Mouse (Mus musculus): Measurements from ENCODE around the gene Cxcl12.

Cxcl12 gene

DNA sequence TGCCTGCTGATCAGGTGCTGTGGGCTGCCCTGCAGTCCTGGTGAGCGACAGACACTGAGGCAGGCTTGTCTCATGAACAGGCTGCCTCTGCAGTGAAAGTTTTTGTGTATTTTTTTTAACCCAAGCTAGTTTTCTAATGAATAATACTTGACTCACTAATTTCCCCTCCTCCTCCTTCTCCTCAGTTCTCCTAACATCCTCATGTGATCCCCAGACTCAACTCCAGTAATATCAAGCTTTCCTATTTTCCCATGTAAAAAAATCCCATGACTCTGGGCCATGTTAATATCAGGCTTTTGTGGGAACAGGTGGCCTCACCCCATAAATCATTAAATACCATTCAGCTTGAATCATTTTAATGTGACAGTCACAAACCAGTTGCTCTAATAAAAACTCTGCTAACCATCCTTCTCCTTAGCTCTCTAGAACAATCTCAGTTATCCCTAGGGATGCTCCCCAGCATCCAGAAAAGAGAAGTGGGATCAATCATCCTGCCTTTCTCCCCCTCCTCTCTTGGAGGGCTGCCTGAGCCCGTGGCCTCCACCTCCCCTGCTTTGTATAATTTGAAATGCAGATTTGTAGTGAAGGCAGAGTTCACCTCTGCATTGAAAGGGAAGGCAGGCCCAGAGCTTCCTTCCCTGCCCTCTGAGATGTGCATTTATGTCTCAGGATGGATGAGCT is 6.9 kb downstream of the Cxcl12 start:
- DNase-seq: no peak

DNA sequence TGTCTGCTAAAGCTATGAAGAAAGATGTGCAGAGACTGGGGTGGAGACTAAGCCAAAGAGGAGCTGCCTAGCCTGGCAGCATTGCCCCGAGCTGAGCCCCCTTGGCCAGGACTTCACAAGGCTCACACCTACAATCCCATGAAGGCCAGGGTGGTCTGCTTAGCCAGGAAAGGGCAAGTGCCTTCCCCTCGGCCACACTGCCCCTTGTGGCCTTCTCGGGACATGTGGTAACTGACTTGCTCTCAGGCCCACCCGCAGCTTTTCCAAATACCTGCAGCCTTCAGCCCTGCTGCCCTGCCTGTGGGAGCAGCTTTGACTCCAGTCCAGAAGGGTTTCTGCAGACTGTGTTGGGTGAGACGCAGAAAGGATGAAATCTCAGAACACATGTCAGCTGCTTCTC is 8.1 kb downstream of the Cxcl12 start:
- DNase-seq: no peak

DNA sequence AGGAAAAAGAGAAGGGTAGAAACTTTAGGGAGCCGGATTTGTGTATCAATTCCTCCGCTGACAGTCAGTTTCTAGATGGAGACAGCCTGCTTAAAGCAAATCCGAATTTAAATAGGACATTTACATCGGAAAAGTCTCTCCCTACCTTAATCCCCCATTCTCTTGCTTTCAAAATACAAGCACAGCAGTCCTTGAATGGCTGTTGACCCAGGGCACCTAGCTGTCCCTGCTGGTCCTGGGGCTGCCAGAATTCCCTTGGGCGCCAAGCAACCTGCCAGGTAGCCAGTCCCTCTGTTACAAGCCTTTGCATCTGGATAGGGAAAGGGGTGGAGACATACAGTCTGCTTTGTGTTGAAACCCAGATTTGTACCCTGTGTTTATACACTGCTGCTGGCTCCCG is 12.0 kb downstream of the Cxcl12 start:
- DNase-seq: no peak

DNA sequence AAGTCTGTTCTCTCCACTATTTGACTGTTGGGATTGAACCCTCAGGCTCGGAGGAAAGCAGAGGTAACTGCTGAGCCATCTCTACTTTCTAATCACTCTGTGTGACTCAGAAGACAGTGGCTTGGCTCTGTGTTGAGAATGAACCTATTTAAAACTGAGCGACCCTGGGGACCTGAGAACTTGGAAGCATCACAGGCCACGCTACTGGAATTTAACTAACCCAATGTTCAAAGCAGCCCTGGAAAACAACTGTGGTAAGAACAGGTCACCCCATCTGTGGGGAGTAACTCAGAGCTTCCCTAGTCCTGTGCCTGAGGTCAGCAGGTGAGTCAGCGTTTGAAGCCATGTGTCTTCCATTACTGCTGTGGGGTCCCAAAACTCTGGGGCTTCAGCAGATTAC is 17.0 kb downstream of the Cxcl12 start:
- DNase-seq: no peak

DNA sequence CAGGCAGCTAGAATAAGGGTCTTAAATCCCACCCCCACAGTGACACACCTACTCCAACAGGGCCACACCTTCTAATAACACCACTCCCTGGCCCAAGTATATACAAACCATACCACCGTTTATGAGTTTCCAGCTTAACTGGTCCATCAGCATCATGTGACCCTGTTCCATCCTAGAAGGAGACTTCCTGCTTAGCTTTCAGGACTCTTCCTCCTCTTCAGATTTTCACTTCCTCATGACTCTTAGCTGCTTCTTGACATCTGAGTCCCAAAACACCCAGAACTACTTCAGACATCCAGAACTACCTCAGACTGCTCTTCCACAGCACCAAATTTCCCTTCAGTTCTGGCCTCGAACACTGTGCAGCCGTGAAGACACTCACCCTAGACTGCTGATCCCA is 22.1 kb downstream of the Cxcl12 start:
- DNase-seq: no peak

DNA sequence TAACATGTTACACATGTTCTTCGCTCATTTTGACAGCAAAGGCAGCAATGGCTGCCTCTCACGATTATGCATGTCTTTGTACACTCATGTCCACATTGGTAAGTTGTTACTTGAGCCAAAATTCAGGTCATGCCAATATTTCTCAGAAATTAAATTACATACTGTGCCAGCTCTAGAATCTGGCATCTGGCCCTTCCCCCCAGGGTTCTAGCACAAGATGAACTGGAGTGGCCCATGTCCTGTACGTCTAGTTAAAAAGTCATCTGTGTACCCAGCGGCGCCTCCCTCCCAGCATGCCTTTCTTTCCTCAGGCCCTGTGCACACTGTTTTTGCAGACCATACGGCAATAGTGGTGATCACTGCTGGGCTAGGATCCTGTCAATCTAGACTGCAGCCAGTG is 23.4 kb downstream of the Cxcl12 start:
- no peak for DNase-seq

DNA sequence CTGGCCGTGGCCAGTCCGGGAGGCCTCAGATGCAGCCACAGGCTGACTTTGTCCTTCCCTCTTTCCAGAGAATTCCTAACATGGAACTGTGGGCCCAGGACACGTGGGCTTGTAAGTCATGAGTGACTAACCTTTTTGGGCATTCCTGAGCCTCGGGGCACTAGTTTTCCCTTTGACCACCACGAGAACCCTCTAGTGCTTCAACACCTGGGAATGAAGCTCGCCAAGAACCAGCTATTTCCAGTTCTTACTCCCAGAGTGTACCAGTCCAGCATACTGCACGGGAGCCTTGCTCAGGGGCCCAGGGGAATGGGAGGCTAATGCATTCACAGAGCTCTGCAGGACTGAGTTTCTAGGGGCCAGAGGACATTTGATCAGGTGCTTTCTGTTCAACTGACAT is 24.3 kb downstream of the Cxcl12 start:
- no peak for DNase-seq

DNA sequence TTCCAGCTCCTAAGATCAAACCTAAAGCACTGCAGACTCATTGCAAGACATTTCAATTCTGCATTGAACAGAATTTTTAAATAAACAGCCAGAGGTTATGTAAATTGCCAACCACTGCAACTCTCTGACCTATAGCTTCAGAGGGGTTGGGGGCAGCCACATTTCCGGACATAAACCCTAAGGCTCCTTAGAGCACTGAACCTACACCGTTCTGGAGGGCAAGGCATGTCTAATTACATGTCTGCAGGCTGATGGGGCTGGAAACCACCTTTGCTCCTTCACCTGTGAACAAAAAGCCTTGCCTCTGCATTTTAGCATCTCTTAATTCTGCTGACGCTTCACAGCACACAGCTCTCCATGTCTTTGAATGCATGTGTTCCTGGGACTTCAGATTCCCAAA is 26.9 kb downstream of the Cxcl12 start:
- no peak for DNase-seq

DNA sequence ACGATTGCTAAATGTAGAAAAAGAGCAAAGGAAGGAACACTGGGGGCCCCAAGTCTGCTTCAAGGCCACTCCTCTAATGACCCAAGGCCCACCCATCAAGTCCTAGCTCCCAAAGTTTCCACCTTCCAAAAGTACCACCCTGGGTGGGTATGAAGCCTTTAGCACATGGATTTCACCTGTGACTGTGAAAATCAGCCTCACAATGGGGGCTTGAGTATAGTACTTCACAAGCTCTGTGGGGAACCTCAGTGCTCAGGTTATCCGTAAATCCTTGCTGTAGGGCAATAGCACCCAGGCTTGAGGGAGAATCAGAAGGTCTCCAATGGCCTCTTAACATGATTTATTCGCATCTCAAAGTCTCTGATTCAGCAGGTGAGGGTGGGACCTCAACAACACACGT is 30.5 kb downstream of the Cxcl12 start:
- DNase-seq: no peak

DNA sequence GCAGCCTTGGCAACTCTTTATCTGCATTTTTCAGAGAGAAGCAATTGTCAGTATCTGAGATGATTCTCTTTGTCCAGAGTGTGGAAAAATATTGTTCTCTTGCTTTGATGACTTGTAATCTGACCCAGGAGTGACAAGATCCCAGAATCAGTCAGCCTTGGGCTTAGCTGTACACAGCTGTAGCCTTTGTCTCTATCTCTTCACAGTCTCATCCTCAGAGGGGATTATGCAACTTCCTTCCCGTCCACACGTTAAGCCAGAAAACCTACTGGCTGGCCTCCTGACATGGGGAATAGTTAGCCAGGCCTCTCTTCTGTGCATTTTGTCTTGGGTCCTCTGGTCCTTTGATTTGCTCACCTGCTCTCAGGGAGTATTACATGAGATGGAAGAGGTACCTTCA is 31.4 kb downstream of the Cxcl12 start:
- DNase-seq: no peak

DNA sequence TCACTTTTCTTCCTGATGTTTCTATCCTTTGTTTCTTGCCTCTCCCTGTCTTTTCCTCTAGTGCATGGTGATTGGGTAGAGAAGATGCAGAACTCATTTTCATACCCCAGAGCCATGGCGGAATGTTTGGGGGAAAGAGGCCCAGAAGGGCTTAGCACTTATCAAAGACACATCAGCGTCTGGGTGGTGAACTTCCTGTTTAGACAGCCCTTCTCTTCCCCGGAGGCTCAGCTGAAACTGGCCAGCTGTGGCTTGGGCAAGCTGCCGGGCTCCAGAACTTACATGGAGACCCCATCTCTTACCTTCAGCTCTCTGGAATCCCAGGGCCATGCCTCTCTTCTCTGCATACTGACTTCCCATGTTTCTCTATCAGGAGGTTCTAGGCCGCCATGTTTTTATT is 32.6 kb downstream of the Cxcl12 start:
- peak; percentile 35 for DNase-seq

DNA sequence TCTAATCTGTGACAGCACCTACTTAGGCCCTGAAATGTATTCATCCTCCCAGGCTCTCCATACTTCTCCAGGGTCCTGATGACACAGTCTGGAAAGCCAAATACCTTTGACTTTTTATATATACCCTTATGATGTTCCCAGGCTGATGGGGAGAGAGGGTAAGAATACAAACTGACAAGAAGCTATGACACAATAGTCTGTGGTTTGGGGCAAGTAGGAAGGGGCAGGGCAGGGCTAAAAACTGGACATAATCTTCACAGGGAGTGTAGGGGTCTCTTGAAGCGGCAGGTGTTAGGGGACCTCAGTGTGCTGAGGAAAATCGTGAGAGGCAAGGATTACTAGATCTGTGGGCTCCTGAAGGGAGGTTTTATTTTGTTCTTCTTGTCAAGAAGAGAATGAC is 33.1 kb downstream of the Cxcl12 start:
- no peak for DNase-seq

DNA sequence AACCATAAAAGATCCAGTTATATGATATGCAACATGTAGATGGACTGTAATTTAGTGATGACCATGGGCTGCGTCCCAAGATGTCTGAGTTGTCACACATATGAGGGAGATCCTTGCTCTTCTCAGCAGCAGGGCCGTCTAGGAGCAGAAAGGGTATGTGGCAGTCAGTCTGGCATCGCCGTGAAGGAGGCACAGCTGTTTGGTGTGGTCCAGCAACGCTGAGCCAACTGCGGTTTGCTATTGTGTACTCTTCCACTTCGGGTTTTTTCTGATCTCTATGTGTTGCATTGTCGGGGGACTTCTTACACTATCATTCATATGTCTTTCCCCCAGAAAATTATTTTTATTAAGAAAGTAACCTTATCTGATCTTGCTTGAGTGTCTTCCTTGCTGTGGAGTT is 33.5 kb downstream of the Cxcl12 start:
- DNase-seq: no peak

DNA sequence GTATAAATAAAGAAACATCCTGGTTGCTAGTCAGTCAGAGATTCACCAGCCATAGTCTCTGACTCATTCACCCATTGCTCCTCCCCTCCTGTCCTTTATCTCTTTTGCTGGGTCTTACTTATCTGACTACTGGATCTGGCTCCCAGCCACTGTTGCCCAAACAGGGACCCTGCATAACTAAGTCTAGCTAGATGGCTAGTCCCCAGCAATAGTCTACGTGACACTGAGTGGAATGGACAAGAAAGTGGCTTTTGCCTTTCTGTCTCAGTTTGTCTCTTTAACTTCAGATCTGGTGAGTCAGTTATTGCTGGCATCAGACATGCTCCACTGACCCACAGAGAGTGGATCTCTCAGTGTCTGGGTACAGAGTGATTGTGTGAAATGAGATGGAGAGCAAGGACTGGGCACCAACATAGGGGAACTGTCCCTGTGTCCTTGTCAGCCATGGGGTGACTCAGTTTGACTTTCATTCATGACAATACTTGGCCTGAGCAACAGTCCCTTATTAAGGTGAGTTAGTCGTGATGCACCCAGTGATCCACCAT is 34.6 kb downstream of the Cxcl12 start:
- DNase-seq: no peak

DNA sequence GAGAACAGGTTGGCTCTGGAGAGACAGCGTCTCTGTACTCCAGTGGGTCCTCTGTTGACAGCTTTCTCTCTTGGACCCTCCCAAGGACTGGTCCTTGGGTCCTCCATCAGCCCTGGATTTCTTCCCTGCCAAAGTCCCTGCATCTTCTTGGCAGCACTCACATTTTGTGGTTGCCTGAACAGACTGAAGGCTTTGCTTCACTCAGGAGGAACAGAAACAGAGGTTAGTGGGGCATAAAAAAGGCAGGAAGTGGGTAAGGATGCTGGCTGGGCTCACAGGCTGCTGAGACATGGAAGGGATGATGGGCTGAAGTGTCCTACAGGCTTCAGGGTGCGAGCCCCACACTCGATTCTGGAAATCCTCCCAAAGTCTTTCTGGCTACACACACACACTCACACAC is 35.8 kb downstream of the Cxcl12 start:
- no peak for DNase-seq

DNA sequence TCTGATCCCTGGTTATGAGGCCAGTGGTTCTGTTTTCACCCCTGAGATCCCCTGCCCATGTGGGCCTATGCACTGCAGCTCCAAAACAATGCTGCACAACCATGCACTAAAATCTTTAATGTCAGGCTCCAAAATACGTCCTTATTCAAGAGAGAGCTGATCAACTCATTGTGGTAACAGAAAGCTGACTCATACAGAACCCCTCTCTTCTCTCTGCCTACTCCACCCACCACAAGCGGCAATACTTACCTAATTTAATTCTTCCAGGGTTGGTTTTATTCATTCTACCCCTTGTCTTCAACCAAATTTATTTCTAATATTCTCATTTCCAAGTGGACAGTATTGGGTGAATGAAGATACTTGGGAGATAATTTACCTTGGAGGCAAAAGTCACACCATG is 38.5 kb downstream of the Cxcl12 start:
- no peak for DNase-seq

DNA sequence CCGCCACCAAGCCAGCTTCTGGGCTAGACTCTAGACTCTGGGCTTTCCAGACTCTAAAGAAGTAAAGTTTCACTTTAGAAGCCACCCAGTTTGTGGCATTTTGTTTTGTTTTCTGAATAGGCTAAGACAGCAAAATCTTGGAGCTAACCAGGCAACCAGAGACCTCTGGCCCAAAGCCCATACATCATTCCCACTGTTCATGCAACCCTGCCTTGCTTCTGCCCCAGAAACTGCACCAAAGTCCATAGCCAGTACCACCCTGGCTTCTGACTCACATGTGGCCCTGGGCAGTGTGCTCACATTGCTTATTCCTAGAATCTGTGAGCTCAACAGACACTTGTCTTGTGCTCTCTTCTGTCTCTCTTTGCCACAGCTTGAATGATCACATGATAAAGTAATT is 39.0 kb downstream of the Cxcl12 start:
- DNase-seq: no peak

DNA sequence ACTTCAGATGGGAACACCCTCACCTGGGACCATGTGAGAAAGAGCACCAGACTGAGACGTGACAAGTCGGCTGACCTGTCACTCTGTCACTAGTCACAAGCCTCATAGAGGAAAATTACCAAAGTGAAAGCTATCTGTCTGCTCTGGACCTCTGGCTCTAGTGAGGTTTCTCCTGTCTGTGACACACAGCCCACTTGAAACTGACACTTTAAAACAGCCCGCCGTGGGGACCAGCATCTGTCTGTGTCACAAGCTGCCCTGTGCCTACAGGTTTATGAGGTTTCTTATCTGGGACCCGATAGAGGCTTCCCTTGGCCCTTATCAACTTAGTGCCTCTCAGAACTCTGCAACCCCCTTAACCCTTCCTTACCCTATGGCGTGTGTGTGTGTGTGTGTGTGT is 41.8 kb downstream of the Cxcl12 start:
- DNase-seq: no peak

DNA sequence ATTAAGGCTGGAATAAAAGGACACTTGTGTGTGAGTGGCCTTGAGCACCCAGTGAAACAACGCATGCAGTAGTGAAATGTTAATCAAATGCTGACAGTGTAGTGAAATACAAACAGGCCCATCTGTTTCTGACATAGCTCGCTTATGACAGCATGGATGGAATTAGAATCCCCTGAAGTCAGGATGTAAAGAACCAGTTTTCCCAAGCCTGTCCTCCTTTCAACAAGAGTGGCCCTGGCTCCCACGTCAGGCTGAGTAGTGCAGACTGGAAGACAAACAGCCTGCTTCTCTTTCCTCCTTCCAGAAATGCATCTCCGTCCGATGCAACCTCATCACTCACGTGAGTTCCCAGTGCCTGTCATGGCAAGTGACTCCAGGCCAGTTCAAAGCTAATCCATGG is 42.2 kb downstream of the Cxcl12 start:
- DNase-seq: no peak

DNA sequence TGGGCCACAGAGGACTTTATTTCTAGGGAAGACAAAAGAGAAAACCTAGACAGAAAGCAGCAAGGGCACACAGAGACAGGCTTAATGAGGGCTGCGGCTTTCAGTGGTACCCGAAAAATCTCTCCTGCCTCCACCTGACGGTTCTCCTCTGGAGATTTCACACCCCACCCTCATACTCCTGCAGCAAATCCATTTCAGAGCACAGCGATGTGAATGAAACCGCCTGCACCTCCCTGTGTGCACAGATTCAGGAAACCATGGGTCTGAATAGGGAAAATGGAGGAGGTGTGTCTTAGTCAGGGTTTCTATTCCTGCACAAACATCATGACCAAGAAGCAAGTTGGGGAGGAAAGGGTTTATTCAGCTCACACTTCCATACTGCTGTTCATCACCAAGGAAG is 46.2 kb downstream of the Cxcl12 start:
- no peak for DNase-seq

DNA sequence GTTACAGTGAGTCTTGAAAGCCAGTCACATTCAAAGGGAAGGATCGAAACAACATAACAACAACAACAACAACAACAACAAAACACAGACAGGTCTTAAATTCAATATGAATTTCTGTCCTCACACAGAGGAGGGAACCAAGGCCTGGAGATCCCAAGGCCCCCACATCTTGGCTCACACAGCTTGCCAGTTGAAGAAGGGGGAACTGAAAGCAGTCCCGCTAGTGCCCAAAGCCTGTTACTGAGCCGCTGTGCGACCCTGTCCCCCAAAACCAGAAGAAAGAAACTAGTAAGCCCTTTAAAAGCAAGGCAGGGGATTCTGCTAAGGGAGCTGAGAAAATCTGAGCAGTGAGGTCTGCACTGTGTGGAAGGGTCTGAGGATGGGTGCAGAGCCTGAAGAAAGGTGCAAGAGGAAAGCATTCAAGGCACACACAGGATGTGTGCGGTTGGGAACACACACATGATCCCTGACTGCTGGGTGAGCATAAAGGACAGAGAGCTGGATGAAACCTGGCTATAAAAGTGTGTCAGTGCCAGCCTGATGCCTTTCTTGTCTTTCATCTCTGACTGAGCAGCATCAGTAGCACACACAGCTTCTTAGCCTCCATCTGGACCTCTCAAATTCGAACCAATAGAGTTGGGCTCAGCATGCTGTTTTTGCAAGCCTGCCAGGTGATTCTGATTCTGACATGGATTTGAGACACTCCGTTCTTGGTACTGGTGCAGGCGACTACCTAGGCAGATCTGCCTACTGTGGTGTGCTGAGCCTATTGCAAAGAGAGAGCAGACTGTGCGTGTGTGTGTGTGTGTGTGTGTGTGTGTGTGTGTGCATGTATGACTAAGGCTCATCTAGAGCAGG is 50.3 kb downstream of the Cxcl12 start:
- no peak for DNase-seq

DNA sequence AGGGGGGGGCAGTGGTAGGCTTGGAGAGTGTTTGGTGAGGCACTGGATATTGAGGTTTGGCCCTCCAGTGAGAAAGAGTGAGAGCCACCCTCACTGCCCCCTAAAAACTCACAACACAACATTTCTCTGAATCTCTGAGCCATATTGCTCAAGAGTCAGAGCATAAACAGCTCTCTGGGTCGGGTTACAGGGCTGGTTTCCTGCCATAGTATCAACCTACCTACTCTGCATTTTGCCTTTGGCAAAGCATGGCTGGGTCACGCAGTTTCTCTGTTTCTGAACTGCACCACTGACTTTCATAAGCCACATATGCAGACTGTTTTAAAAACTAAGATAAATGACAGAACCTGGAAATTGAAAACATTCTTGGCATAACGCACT is 51.0 kb downstream of the Cxcl12 start:
- DNase-seq: no peak

DNA sequence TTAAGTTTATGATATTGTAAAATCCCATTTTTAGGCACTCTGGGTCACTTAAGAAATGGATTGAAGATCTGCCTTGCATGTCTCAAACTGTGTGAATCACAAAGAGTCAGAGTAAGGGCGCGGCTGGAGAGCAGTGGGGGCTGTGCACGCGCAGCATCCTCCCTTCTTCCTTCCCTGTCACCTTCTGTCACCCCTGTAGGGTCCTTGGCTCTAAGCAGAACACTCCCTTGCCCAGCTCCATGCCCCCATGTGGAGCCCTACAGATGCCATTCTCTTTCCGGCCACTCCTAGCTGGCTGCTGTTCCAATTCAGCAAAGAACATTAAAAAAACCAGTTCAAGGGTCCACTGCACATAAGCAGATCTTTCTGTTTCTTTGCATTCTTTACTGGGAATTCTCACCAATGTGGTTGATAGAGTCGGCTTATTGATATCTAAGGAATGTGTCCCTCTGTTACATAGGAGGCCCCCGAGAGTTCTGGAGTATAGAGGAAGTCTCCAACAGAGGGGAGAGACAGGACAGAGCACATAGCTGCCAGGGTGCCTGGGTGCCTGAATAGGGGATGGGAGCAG is 51.7 kb downstream of the Cxcl12 start:
- no peak for DNase-seq

DNA sequence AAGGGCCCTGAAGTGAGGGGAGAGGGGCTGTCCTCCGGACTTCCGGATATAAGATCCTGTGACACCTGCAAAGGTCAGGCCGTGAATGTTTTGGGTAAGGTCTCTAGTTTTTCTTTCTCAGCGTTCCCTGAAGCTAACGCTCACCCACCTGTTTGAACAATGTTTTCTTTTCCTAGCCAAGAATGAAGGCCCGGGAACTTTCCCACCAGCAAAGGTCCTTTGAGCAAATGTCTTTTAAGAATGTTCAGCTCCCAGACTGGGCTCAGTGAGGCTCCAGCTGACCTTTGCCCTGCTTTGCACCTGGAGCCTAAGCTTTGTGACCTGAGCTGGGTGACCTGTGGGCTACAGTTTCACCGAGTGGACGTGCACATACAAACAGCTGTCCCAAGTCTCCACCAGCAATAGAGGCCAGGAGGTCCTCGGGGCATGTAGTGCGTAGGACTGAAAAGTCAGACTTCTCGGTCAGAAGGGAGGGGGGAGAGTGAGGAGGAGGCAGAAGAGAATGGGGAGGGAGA is 52.6 kb downstream of the Cxcl12 start:
- DNase-seq: no peak

Measured in lung, postnatal 36 days (tissue).